Mouse (Mus musculus) ovary, postnatal 36 days (tissue): ENCODE measurements around the gene Zmynd8.

Experiments
- DNase-seq: peaks from one replicate; pipeline ENCODE4 v3.0.0; 2022; ENCODE audit warnings: low spot score, mixed read lengths

The Zmynd8 gene

DNA sequence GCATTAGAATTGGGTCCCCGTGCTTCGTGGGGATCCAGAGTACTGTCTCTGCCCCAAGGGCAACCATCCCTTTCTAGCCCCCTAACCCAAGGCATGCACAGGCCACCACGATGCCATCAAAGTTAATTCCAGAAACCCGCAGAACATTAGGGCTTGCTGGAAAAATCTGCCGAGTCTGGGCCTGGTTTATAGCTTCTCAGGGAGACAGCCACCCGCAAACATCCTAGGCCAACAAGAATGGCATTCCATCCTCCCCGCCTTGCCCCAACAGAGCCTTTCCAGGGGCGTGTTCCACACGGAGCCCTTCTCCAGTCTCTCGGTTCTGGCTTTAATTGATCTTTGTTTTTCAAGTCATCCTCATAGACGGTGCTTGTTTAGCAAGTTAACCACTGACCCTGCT, 150.4 kb downstream of the Zmynd8 start:
- no peak for DNase-seq

DNA sequence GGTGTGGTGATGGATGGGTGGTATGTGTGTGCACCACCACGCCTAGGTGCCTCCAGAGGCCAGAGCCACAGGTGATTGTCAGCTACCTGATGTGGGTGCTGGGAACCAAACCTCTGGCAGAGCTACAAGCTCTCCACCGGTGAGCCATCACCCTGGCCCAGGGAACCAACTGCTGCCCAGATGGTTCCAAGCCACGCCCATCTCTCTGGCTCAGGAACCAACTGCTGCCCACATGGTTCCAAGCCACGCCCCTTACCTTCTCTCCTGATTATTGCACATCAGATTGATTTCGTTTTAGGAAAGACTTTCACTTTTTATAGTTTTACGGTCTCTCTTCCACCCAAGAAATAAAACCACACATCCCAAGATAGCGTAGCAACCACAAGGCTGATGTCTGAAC, 150.8 kb downstream of the Zmynd8 start:
- no peak for DNase-seq

DNA sequence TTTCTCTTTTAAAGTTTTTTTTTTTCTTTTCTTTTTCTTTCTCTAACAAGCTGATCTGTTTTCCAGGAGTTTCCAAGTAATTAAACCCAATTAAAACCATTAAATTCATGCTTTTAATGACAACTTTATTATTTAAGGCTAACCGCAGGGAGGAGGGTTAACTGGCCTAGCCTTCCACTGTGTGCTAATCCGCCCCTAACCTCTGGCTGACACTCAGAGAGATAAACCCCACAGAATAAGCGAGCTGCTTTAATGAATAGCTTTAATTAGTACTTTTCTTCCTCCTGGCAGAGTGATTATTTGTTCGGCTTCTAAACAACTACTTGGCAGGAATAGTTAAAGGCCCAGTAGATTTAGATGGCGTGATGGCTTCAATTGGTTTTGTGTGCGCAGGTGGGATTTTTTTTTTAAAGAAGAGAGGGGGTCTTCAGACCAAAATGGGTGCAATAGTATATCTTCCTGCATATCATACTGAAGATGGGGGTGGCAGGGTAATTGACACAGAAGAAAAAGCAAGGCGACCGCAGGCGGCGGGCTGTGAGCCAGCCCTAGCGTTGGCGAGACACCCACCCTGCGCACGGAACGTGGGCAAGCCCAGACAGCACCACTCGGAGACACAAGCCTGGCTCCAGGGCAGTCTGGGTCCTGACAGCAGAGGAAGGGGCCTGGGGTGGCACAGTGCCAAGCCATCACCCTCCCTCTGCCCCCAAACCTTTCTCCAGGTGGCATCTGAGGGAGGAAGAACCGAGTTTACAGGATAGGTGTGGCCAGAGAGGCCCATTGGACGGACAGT, 153.3 kb downstream of the Zmynd8 start:
- no peak for DNase-seq

DNA sequence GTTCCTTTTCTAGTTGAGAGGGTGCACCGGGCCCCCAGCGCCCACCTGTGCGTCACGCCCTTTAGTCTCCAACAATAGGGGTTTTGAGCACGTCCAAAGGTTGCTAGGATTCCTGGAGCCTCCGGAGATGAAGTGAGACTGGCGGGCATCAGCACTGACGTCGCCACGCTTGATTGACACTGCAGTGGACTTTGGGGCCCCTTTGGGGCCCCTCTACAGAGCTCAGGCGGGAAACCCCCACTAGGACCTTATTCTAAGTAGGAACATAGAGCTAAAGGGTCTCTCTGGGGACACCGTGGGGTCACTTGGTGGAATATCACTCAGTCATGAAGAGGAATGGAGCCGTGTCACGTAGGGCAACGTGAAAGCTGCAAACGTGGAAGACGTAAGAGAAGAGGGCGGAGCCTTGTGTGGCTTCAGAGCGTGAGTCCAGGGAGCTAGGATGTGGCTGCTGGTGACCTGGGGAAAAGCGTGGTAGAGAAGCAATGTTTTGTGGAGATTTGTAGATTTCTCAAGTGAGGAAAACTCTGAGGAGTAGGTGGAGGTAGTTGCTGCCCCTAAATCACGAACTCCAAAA, 156.5 kb downstream of the Zmynd8 start:
- DNase-seq = no peak

DNA sequence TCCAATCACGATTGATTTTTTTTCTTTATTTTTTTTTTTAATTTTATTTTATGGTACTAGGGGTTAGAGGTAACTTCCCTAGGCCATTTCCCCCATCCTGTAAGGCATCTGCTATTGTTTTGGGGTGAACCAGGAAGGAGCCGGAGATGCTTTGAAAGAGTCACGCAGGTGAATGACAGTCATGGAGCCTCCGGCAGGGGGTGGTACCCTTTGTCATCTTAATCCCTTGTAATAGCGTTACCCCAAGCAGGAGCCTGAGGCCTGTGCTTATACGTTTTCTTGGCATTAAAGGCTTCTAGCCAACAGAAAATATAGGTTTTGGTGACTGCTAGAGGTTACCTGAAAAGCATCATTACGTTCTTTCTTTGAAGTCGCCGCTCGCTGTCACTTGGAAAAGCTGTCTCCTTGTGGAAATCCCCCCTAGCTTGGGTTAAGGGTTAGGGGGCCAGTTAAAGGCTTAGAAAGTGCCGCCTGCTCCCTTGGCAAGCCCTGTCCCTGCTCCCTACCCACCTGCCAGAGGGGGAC, 157.2 kb downstream of the Zmynd8 start:
- DNase-seq = no peak

DNA sequence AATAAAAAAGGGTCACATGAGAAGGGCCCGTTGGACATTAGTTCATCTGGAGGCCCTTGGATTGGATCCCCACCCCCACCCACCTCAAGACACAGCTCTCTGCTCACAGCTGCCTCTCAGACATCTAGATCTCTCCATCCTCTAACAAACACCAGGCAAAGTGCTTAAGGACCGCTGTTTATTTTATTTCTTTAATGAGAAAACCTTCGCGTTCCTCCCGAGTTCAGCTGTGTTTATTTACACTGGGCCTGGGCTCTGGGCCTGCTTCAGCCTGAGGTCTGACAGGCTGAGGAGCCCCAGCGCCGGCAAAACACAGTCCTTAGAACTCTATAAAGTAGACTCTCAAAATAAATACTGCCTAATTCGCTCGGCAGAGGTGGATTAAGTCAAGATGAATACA, 157.8 kb downstream of the Zmynd8 start:
- no peak for DNase-seq

DNA sequence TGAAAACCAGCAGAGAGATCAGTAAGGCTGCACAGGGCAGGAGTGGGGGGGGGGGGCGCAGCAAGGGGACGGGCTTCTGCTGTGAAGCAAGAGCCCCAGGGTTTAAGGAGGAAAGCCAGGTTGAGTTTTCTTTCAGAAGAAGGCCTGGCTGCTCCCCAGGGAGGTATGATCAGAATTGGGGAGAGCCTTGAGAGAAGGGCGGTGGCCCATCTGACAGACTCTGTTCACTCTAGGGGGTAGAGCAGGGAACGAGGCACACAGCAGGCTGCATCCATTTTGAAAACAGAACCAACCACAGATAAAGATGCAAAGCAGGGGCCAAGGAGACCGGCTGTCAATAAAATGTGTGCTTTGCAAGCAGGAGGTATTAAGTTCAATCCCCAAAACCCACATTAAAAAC, 158.4 kb downstream of the Zmynd8 start:
- DNase-seq = no peak

DNA sequence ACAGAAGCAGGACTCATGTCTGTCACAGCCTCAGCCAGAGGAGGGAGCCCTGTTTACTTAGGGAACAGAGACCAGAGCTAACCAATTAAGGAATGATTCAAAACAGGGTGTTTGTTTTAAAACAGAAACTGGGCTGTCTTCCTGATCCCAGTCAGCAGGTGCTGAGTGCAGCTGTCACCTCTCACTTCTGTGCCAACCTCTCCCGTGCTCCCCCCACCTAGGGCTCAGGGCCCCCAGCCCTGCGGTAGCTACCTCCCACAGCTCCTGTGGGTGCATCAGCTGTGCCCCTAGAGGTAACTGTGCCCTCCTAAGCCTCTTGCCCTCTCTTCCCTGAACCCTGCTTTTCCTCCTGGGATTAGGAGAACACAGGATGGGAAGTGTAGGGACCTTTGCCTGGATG, 162.5 kb downstream of the Zmynd8 start:
- DNase-seq = no peak
